Mouse (Mus musculus): ENCODE results near the gene Oscp1.

- no peak for TF ChIP-seq POLR2A (IDR thresholded peaks at IDR 0.05; ENCODE audit: low read depth, low read length)
- no peak for TF ChIP-seq CTCF (IDR thresholded peaks at IDR 0.05; ENCODE audit: extremely low read depth, insufficient read length, insufficient replicate concordance, low read depth, low read length)
These were observed 20.9 kb downstream of the Oscp1 start for GRCm38 (mm10) chr4:126079266-126079665.
